Mouse (Mus musculus) E14TG2a.4 (cell line): Measurements from ENCODE around the gene Tcaim.

Experiments used
- CTCF ChIP-seq: conservative IDR thresholded peaks from 2 replicates; pipeline ENCODE4 v1.5.1; 2014; ENCODE audit warnings: low read length
- NANOG ChIP-seq: IDR thresholded peaks from 2 replicates; pipeline ENCODE4 v1.6.1; 2014; ENCODE audit warnings: borderline replicate concordance, low read length, mixed read lengths
- POU5F1 ChIP-seq: IDR thresholded peaks from 2 replicates; pipeline ENCODE4 v1.6.1; 2014; ENCODE audit warnings: low read length, borderline replicate concordance

DNA sequence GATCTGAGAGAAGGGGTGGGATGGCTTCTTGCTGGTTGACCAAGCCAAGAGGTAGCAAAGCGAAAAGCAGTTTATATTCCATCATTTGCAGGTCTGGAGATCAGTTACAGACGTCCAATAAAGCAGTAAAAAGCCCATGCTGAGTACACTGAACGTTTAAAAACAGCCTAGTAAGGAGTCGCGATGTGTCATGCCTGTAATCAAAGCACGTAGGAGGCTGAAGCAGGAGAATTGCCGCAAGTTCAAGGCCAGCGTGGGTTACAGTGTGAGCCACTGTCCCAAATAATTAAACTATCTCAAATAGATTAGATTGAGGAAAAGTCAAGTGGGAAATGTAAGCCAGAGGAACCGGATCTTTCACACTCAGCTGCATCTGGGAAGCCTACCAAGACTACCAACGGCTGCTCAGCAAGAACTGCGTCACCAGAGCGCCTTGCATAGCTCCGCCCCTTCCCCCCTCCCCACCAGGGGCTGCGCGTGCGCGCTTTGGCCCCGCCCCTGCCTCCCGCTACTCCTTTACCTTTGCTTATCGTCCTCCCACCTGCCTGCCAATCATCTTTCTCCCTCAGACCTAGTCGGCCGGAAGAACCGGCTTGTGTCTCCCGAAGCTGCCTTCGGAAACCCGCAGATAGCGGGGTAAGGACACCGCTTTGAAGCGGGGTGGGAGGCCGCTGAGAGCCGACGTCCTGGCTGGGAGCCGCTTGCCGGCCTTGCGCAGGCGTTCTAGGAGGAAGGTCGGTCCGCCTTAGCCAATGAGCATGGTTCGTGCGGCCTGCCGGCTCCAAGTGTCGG is at the start of gene Tcaim:
- no peak for TF ChIP-seq CTCF
- TF ChIP-seq NANOG = no peak
- no peak for TF ChIP-seq POU5F1
